Mouse (Mus musculus) lung, embryonic 16.5 days (tissue): ENCODE data around the gene Olfr420. TPM values are rescaled to one million over a fixed set of nuclear protein-coding genes. Genes with fewer than 3 reads are reported as not detected.

ENCODE experiments used
- ATAC-seq: fragments of 200-750 bp; cut with Nextera tagmentation; 2 replicates; pipeline ENCODE4 v1.8.0; 2017; ENCODE audit warnings: low read depth, mild to moderate bottlenecking, moderate library complexity
- H3K27ac ChIP-seq: fragments of 300-500 bp; sonication (generic); 2 replicates; pipeline ENCODE4 v1.5.1; 2014; ENCODE audit warnings: mild to moderate bottlenecking, control low read depth, low read length
- H3K27me3 ChIP-seq: fragments of 300-500 bp; sonication (generic); 2 replicates; pipeline ENCODE4 v1.6.1; 2014; ENCODE audit warnings: low read depth, low read length, mixed read lengths; ENCODE audit not compliant: control insufficient read depth, insufficient read depth
- H3K36me3 ChIP-seq: fragments of 300-500 bp; sonication (generic); 2 replicates; pipeline ENCODE4 v1.6.1; 2014; ENCODE audit warnings: low read length; ENCODE audit not compliant: control insufficient read depth, insufficient read depth
- H3K4me1 ChIP-seq: fragments of 300-500 bp; sonication (generic); replicated peaks from 2 replicates; pipeline ENCODE4 v1.6.1; 2014; ENCODE audit warnings: low read length, mixed read lengths; ENCODE audit not compliant: control insufficient read depth, insufficient read depth
- H3K4me2 ChIP-seq: fragments of 300-500 bp; sonication (generic); 2 replicates; pipeline ENCODE4 v1.6.1; 2014; ENCODE audit warnings: low read depth, low read length, control low read depth
- H3K4me3 ChIP-seq: fragments of 300-500 bp; sonication (generic); 2 replicates; pipeline ENCODE4 v1.5.1; 2014; ENCODE audit warnings: mild to moderate bottlenecking, low read length, control low read depth
- H3K9ac ChIP-seq: fragments of 300-500 bp; sonication (generic); 2 replicates; pipeline ENCODE4 v1.6.1; 2014; ENCODE audit warnings: low read length, control low read depth
- H3K9me3 ChIP-seq: fragments of 300-500 bp; sonication (generic); 2 replicates; pipeline ENCODE4 v1.6.1; 2016; ENCODE audit warnings: low read length; ENCODE audit not compliant: control insufficient read depth
- WGBS: fragments of 180-500 bp; shearing (Covaris S2); extraction: QIAGEN DNeasy Blood & Tissue Kit; methylation state at CpG from one replicate; pipeline ENCODE4 v1.1.7; 2014; 5-methylcytosine and 5-hydroxymethylcytosine counted together
- polyA plus RNA-seq: library from polyadenylated mRNA; unstranded; fragments of >200 nt; fragmentation: Nextera tagmentation; extraction: Ambion mirVana; gene quantifications from 2 replicates; pipeline ENCODE4 v1.2.1, GENCODE M21; 2015

The Olfr420 gene
- polyA plus RNA-seq, 1 experiment from 2014 or later = not detected

DNA sequence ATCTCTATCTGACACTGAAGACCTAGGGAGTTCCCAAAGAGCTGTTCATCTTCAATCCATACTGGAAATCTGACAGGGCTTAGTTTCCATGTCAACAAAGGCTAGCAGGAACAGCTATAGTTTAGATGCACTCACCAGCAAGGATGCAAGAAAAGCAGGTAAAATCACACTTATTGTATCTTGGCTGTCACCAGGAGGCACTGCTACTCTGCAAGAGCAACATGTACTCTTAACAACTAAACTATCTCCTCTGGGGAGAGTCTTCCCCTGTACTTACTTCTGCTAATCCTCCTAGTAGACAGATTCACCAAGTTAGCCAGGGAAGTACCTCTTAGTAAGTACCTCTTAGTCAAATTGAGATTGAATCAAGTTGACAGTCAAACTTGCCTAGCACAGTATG, 13.6 kb downstream of the Olfr420 start:
- ATAC-seq = no peak
- no peaks in the 10 kb centered on the region for H3K4me1 ChIP-seq
- no peak overlapping the region for H3K27ac ChIP-seq
- no peaks in the 10 kb centered on the region for H3K27me3 ChIP-seq
- H3K4me3 ChIP-seq = no peak overlapping the region
- no peak overlapping the region for H3K4me2 ChIP-seq
- no peak overlapping the region for H3K9ac ChIP-seq
- no peaks in the 10 kb centered on the region for H3K9me3 ChIP-seq
- no peaks in the 10 kb centered on the region for H3K36me3 ChIP-seq

DNA sequence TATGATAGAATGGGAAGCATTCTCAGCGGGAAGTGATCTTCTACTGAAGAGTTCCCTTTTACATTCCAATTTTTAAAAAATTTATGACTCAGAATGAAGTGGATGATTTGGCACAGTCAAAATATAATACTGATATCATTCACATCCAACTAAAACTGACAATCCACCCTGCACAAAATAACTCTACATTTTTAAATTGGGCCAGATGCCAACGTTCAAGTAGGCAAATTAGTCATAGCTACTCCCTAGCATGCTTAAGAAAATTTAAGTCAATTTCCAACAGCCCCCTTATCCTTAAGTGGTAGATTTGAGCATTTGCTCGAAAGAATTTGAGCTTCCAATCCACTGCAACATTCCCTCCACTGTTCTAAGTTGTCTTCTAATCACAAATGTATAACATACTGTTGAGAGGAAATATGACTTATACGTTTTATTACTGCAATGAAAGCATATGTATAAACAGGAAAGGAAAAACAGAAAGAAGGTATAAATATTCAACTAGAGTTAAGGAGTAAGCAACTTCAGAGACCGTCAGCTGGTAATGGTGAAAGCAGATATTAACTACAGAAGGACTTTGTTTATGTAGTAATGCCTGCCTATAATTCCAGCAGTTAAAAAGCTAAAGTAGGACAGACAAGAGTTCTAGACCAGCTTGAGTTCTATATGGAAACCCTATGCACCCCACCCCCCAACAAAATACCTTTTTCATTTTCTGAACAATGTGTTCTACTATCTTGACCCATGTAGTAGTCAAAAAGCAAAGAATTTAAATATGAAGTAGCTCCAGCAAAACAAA, 15.5 kb downstream of the Olfr420 start:
- WGBS = 49% methylated on average over 5 of the region's 5 CpGs

GRCm38 (mm10) chr1:174171537-174171936, 16.1 kb downstream of the Olfr420 start:
- WGBS = 34% methylated on average over 2 of the region's 2 CpGs

More for the DNA sequence above, 15.5 kb downstream of the Olfr420 start:
- Histone ChIP-seq H3K9ac (no peak overlapping the region), H3K4me2 (no peak overlapping the region), H3K4me1 (no peaks in the 10 kb centered on the region), H3K9me3 (no peaks in the 10 kb centered on the region), H3K27me3 (no peaks in the 10 kb centered on the region), H3K27ac (no peak overlapping the region), H3K4me3 (no peak overlapping the region), H3K36me3 (no peaks in the 10 kb centered on the region)
- no peak for ATAC-seq

DNA sequence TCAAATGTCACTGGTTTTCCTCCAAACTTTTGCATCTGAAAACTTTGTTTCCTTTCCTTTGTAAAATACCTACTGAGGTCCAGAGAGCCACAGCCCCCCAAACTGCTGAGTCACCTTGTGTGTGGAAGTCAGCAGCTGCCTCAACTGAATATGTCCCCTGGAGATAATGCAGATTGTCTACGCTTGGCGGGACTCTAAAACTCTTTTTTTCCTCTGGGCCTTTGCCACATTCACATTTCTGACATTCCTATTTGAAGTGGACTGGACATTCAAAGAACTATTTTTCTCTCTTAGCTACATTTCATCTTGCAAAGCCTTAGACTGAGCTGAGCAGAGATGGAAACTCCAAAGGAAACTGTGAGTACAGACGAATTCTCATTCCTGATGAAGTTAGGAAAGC, 17.2 kb downstream of the Olfr420 start, which contains the start of gene Spta1:
TSS of gene Spta1 (plus strand) at position 172 of the 400 bp plus-strand sequence.
- Histone ChIP-seq H3K4me2 (no peak within 1 kb of the TSS), H3K27ac (no peak within 1 kb of the TSS), H3K9ac (no peak within 1 kb of the TSS), H3K27me3 (no peaks in the 10 kb centered on the region), H3K4me1 (no peaks in the 10 kb centered on the region), H3K36me3 (no peaks in the 10 kb centered on the region), H3K9me3 (no peaks in the 10 kb centered on the region), H3K4me3 (no peak within 1 kb of the TSS)
- no peak for ATAC-seq
- WGBS = 30% methylated on average over 3 of the region's 3 CpGs

More at GRCm38 (mm10) chr1:174171537-174171936, 16.1 kb downstream of the Olfr420 start:
- no peak for ATAC-seq
- H3K36me3 ChIP-seq = no peaks in the 10 kb centered on the region
- no peaks in the 10 kb centered on the region for H3K9me3 ChIP-seq
- no peak overlapping the region for H3K27ac ChIP-seq
- H3K4me3 ChIP-seq = no peak overlapping the region
- no peak overlapping the region for H3K4me2 ChIP-seq
- no peaks in the 10 kb centered on the region for H3K4me1 ChIP-seq
- H3K27me3 ChIP-seq = no peaks in the 10 kb centered on the region
- no peak overlapping the region for H3K9ac ChIP-seq

GRCm38 (mm10) chr1:174204699-174205098, 49.3 kb downstream of the Olfr420 start:
- Histone ChIP-seq H3K4me2 (no peak overlapping the region), H3K4me1 (no peaks in the 10 kb centered on the region), H3K27ac (no peak overlapping the region), H3K4me3 (no peak overlapping the region), H3K27me3 (no peaks in the 10 kb centered on the region), H3K9me3 (no peaks in the 10 kb centered on the region), H3K36me3 (no peaks in the 10 kb centered on the region), H3K9ac (no peak overlapping the region)
- no peak for ATAC-seq
- WGBS = 56% methylated on average over 7 of the region's 7 CpGs

Other genes starting within 250 kb of the Olfr420 start
- 1.1 and 1.8 TPM in 2 replicates for gene Ifi211, start 242.6 kb upstream of the Olfr420 start, polyA plus RNA-seq
- 3.3 and 3.4 TPM in 2 replicates for gene Mndal, start 213.1 kb upstream of the Olfr420 start, polyA plus RNA-seq
- gene Ifi203, start 213.0 kb upstream of the Olfr420 start, polyA plus RNA-seq = 1.4 and 1.5 TPM in 2 replicates
- 0.16 TPM in 1 of 2 replicates, not detected in the other for gene Ifi202b, start 172.9 kb upstream of the Olfr420 start, polyA plus RNA-seq
- 0.38 and 0.60 TPM in 2 replicates for gene Ifi205, start 123.8 kb upstream of the Olfr420 start, polyA plus RNA-seq
- not detected in 2 replicates for gene Olfr433, start 114.9 kb upstream of the Olfr420 start, polyA plus RNA-seq
- not detected in 2 replicates for gene Olfr432, start 106.4 kb upstream of the Olfr420 start, polyA plus RNA-seq
- not detected in 2 replicates for gene Olfr430, start 89.0 kb upstream of the Olfr420 start, polyA plus RNA-seq
- not detected in 2 replicates for gene Olfr429, start 71.3 kb upstream of the Olfr420 start, polyA plus RNA-seq
- gene Olfr427, start 58.7 kb upstream of the Olfr420 start, polyA plus RNA-seq = not detected in 2 replicates
- gene Olfr231, start 34.5 kb upstream of the Olfr420 start, polyA plus RNA-seq = not detected in 2 replicates
- gene Olfr424, start 24.1 kb upstream of the Olfr420 start, polyA plus RNA-seq = not detected in 2 replicates
- 0.26 and 0.57 TPM in 2 replicates for gene Spta1, start 17.1 kb downstream of the Olfr420 start, polyA plus RNA-seq
- not detected in 2 replicates for gene Olfr419, start 96.4 kb downstream of the Olfr420 start, polyA plus RNA-seq
- gene Mptx1, start 174.9 kb downstream of the Olfr420 start, polyA plus RNA-seq = not detected in 2 replicates
- not detected in 2 replicates for gene Olfr417, start 209.5 kb downstream of the Olfr420 start, polyA plus RNA-seq
- not detected in 2 replicates for gene Olfr248, start 235.4 kb downstream of the Olfr420 start, polyA plus RNA-seq